Mouse (Mus musculus) megakaryocyte-erythroid progenitor cell, adult 5-6 weeks (primary cell): ENCODE results near the gene Plb1. TPM values are rescaled to one million over a fixed set of nuclear protein-coding genes. Genes with fewer than 3 reads are reported as not detected.

Source experiments
- ATAC-seq: replicated peaks from 2 replicates; pipeline ENCODE4 v1.8.0; 2016; ENCODE audit warnings: mild to moderate bottlenecking, inconsistent platforms; ENCODE audit not compliant: severe bottlenecking, poor library complexity, low FRiP score, low TSS enrichment
- total RNA-seq, 2 experiments: library from RNA; stranded (forward) in 1 of 2; stranded (reverse) in 1 of 2; fragments of 200-1000, 215-1000 nt in 1 of 2; fragments of >200 nt in 1 of 2; fragmentation: Nextera tagmentation in 1 of 2; gene quantifications; 2 replicates each; pipeline ENCODE4 v1.2.3; 2014 to 2017

Plb1 gene
- total RNA-seq, 2 experiments from 2014 or later: not detected

GRCm38 (mm10) chr5:32413569-32413968 is 181.1 kb downstream of the Plb1 start:
- no peak for ATAC-seq

- ATAC-seq: no peak
Observed at GRCm38 (mm10) chr5:32414461-32414985, 182.0 kb downstream of the Plb1 start.

- ATAC-seq: no peak
Observed at GRCm38 (mm10) chr5:32415554-32415953, 183.0 kb downstream of the Plb1 start.

Other genes with a start within 250 kb of the Plb1 start
- 1.2 and 3.4 TPM in 2 replicates for gene Fosl2, start 96.9 kb upstream of the Plb1 start, total RNA-seq (2014; fragmentation: Nextera tagmentation)
- 1.8 and 6.8 TPM in 2 replicates for gene Fosl2, start 96.9 kb upstream of the Plb1 start, total RNA-seq (2017)
- gene Ppp1cb, start 226.1 kb downstream of the Plb1 start, total RNA-seq (2014; fragmentation: Nextera tagmentation): 102 and 177 TPM in 2 replicates
- gene Ppp1cb, start 226.1 kb downstream of the Plb1 start, total RNA-seq (2017): 203 and 224 TPM in 2 replicates